Mouse (Mus musculus): ENCODE results near the gene Utrn. TPM values are rescaled to one million over a fixed set of nuclear protein-coding genes. Genes with fewer than 3 reads are reported as not detected.

The Utrn gene
- polyA plus RNA-seq, 1 experiment from 2014 or later, result 21.5 TPM

GRCm38 (mm10) chr10:12430399-12430798, 438.8 kb downstream of the Utrn start:
- no peak for TF ChIP-seq CTCF (IDR thresholded peaks at IDR 0.05; ENCODE audit: low read depth)
- Histone ChIP-seq H3K27ac (ENCODE audit: low read depth, low read length) (no peak overlapping the region), H3K27me3 (replicated peaks; ENCODE audit: control insufficient read depth, insufficient read depth, low read length) (no peaks in the 10 kb centered on the region), H3K9ac (ENCODE audit: low read depth, low read length) (no peak overlapping the region), H3K9me3 (ENCODE audit: control insufficient read depth) (no peaks in the 10 kb centered on the region), H3K36me3 (ENCODE audit: control insufficient read depth, insufficient read depth) (peaks cover 7% of the 10 kb centered on the region; the same call in 1 of the 2 replicates), H3K4me1 (replicated peaks; ENCODE audit: control insufficient read depth, insufficient read depth, low read length) (no peaks in the 10 kb centered on the region), H3K4me3 (ENCODE audit: low read depth, low read length) (no peak overlapping the region), H3K4me2 (replicated peaks; ENCODE audit: low read depth) (no peak overlapping the region)
- no peak for ATAC-seq

GRCm38 (mm10) chr10:12426866-12427265, 442.3 kb downstream of the Utrn start:
- no peak for ATAC-seq
- Histone ChIP-seq H3K9me3 (ENCODE audit: control insufficient read depth) (no peaks in the 10 kb centered on the region), H3K4me3 (ENCODE audit: low read depth, low read length) (no peak overlapping the region), H3K4me2 (replicated peaks; ENCODE audit: low read depth) (no peak overlapping the region), H3K36me3 (ENCODE audit: control insufficient read depth, insufficient read depth) (no peaks in the 10 kb centered on the region), H3K4me1 (replicated peaks; ENCODE audit: control insufficient read depth, insufficient read depth, low read length) (no peaks in the 10 kb centered on the region), H3K9ac (ENCODE audit: low read depth, low read length) (no peak overlapping the region), H3K27me3 (replicated peaks; ENCODE audit: control insufficient read depth, insufficient read depth, low read length) (no peaks in the 10 kb centered on the region), H3K27ac (ENCODE audit: low read depth, low read length) (no peak overlapping the region)
- TF ChIP-seq CTCF (IDR thresholded peaks at IDR 0.05; ENCODE audit: low read depth), result no peak
- WGBS, result 87% methylated on average over 8 of the region's 8 CpGs

DNA sequence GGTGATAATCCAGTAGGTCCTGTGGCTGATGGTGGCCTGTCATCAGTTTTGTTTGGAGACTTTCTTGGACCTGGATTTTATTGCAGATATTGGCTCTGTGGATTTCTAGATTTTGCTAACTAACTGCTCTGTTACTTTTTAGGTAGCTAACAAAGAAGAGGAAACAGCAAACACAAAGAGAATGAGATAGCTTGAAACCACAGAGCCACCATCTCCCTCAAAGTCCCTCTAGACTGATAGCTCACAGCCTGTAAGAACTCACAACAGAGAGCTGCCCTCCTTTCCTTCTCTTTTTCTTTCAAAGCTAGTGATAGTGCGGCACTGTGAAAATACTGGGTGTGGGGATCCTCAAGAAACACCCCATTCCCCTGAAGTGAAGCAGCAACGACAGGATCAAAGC, 444.2 kb downstream of the Utrn start:
- TF ChIP-seq CTCF (IDR thresholded peaks at IDR 0.05; ENCODE audit: low read depth), result no peak
- no peak overlapping the region for H3K9ac ChIP-seq (ENCODE audit: low read depth, low read length)
- H3K27ac ChIP-seq (ENCODE audit: low read depth, low read length), result no peak overlapping the region
- H3K4me2 ChIP-seq (replicated peaks; ENCODE audit: low read depth), result no peak overlapping the region
- no peaks in the 10 kb centered on the region for H3K27me3 ChIP-seq (replicated peaks; ENCODE audit: control insufficient read depth, insufficient read depth, low read length)
- no peaks in the 10 kb centered on the region for H3K36me3 ChIP-seq (ENCODE audit: control insufficient read depth, insufficient read depth)
- H3K4me1 ChIP-seq (replicated peaks; ENCODE audit: control insufficient read depth, insufficient read depth, low read length), result no peaks in the 10 kb centered on the region
- WGBS, result 77% methylated on average over 2 of the region's 2 CpGs
- no peak for ATAC-seq
- H3K4me3 ChIP-seq (ENCODE audit: low read depth, low read length), result no peak overlapping the region
- H3K9me3 ChIP-seq (ENCODE audit: control insufficient read depth), result no peaks in the 10 kb centered on the region

DNA sequence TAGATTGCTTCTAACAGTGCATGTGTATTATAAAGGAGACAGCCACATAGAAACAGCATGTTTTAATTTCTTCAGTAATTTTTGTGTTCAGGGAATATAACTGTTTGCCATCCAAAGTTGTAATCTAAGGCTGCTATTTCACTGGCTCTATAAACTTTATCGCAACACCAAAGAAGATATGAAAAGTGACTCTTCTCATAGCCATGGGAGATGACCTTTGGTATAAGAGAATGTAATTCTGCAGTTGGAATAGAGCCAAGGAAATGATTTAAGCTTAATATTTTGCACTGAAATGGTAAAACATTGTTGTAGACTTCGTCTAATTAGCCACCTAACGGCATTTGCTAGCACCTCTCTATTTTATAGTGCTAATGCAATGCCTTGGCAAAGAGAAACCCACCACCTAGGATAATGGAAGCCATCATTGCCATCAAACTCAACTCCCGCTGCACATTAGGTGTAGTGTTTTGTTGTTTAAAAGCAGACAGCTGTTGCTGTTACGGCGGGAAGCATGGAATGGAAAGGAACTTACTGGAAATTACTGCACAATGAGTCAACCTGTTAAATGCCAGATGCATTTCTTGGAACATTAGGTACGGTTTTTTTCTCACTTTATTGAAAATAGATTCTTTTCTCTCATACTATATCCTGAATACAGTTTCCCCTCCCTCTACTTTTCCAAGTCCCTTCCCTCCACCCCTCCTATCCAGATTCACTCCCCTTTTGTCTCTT, 445.0 kb downstream of the Utrn start:
- Histone ChIP-seq H3K36me3 (ENCODE audit: control insufficient read depth, insufficient read depth) (no peaks in the 10 kb centered on the region), H3K9me3 (ENCODE audit: control insufficient read depth) (no peaks in the 10 kb centered on the region), H3K27me3 (replicated peaks; ENCODE audit: control insufficient read depth, insufficient read depth, low read length) (no peaks in the 10 kb centered on the region), H3K27ac (ENCODE audit: low read depth, low read length) (no peak overlapping the region), H3K9ac (ENCODE audit: low read depth, low read length) (no peak overlapping the region), H3K4me1 (replicated peaks; ENCODE audit: control insufficient read depth, insufficient read depth, low read length) (no peaks in the 10 kb centered on the region), H3K4me3 (ENCODE audit: low read depth, low read length) (no peak overlapping the region), H3K4me2 (replicated peaks; ENCODE audit: low read depth) (no peak overlapping the region)
- no peak for TF ChIP-seq CTCF (IDR thresholded peaks at IDR 0.05; ENCODE audit: low read depth)
- WGBS, result 50% methylated on average over 7 of the region's 7 CpGs
- no peak for ATAC-seq

- no peaks in the 10 kb centered on the region for H3K4me1 ChIP-seq (replicated peaks; ENCODE audit: control insufficient read depth, insufficient read depth, low read length)
- peaks cover 4% of the 10 kb centered on the region; the same call in 1 of the 2 replicates for H3K36me3 ChIP-seq (ENCODE audit: control insufficient read depth, insufficient read depth)
- no peak overlapping the region for H3K27ac ChIP-seq (ENCODE audit: low read depth, low read length)
- H3K9ac ChIP-seq (ENCODE audit: low read depth, low read length), result no peak overlapping the region
- H3K4me2 ChIP-seq (replicated peaks; ENCODE audit: low read depth), result no peak overlapping the region
- H3K9me3 ChIP-seq (ENCODE audit: control insufficient read depth), result no peaks in the 10 kb centered on the region
- TF ChIP-seq CTCF (IDR thresholded peaks at IDR 0.05; ENCODE audit: low read depth), result no peak
- WGBS, result 84% methylated on average over 3 of the region's 3 CpGs
- H3K4me3 ChIP-seq (ENCODE audit: low read depth, low read length), result no peak overlapping the region
- H3K27me3 ChIP-seq (replicated peaks; ENCODE audit: control insufficient read depth, insufficient read depth, low read length), result no peaks in the 10 kb centered on the region
- ATAC-seq, result no peak
These were observed 454.2 kb downstream of the Utrn start for GRCm38 (mm10) chr10:12414967-12415366.

DNA sequence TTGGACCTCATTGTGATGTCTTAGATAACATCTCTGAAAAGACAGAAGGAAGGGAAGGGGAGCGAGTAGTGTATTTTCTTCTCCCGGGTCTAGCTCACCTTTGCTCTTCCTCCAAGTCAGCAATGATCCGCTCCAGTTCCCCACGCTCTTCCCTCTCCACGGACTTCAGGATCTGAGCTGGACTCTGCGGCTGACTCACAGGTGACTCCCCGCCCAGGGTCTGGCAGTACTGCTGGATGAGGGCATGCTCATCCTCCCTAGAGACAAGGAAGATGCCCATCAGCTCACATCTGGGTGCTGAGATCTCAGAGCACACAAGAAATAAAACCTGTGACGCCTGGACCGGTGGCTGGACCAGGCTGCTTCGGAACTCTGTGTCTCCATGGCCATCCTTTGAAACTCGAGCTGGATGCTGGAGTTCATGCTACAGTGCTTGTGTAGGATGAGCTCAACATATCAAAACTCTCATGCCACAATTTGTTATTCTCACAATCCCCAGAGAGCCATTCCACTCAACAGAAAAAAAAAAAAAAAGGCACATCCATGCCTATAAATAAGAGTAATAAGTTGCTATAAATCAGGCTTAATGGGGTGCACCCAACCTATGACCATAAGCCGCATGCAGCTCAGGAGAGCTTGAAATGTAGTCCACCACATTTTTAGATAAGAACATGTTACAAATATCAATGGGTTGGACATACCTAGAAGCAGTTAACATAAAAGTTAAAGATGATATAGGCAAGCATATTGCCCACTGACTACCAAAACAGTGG, 462.6 kb downstream of the Utrn start:
- 91% methylated on average over 12 of the region's 12 CpGs for WGBS
- no peak overlapping the region for H3K27ac ChIP-seq (ENCODE audit: low read depth, low read length)
- TF ChIP-seq CTCF (IDR thresholded peaks at IDR 0.05; ENCODE audit: low read depth), result no peak
- no peaks in the 10 kb centered on the region for H3K9me3 ChIP-seq (ENCODE audit: control insufficient read depth)
- no peak overlapping the region for H3K4me2 ChIP-seq (replicated peaks; ENCODE audit: low read depth)
- H3K4me3 ChIP-seq (ENCODE audit: low read depth, low read length), result no peak overlapping the region
- H3K4me1 ChIP-seq (replicated peaks; ENCODE audit: control insufficient read depth, insufficient read depth, low read length), result no peaks in the 10 kb centered on the region
- ATAC-seq, result no peak
- H3K27me3 ChIP-seq (replicated peaks; ENCODE audit: control insufficient read depth, insufficient read depth, low read length), result no peaks in the 10 kb centered on the region
- no peak overlapping the region for H3K9ac ChIP-seq (ENCODE audit: low read depth, low read length)
- peaks cover 18% of the 10 kb centered on the region for H3K36me3 ChIP-seq (ENCODE audit: control insufficient read depth, insufficient read depth)

Measured in intestine, postnatal 0 days (tissue).